Mouse (Mus musculus): ENCODE results near the gene Csad.

GRCm38 (mm10) chr15:102133314-102133713, 71.2 kb downstream of the Csad start:
- TF ChIP-seq POLR2A (IDR thresholded peaks at IDR 0.05; ENCODE audit: insufficient read depth, low read depth, low read length), result no peak
- no peak for TF ChIP-seq CTCF (IDR thresholded peaks at IDR 0.05; ENCODE audit: insufficient read depth, low read depth, low read length)

All from olfactory bulb, adult 2 months (tissue).